Mouse (Mus musculus) stomach, postnatal 0 days (tissue): Measurements from ENCODE around the gene Sfxn5. TPM values are rescaled to one million over a fixed set of nuclear protein-coding genes. Genes with fewer than 3 reads are reported as not detected.
A peak's percentile ranks its signal among the peaks of the same experiment; 100 is the strongest.

Experiments used
- ATAC-seq: fragments of 200-750 bp; cut with Nextera tagmentation; 2 replicates; pipeline ENCODE4 v1.8.0; 2017; ENCODE audit not compliant: low FRiP score, low TSS enrichment
- DNase-seq: peaks from one replicate; pipeline ENCODE4 v3.0.0-alpha.2; 2016; ENCODE audit warnings: low spot score
- H3K27ac ChIP-seq: fragments of 300-500 bp; sonication (generic); replicated peaks from 2 replicates; pipeline ENCODE4 v1.5.1; 2014; ENCODE audit warnings: mild to moderate bottlenecking, control low read depth
- H3K27me3 ChIP-seq: fragments of 300-500 bp; sonication (generic); 2 replicates; pipeline ENCODE4 v1.6.1; 2014; ENCODE audit warnings: low read length; ENCODE audit not compliant: control insufficient read depth, insufficient read depth
- H3K36me3 ChIP-seq: fragments of 300-500 bp; sonication (generic); 2 replicates; pipeline ENCODE4 v1.6.1; 2014; ENCODE audit warnings: low read length, mixed read lengths; ENCODE audit not compliant: control insufficient read depth, insufficient read depth
- H3K4me1 ChIP-seq: fragments of 300-500 bp; sonication (generic); replicated peaks from 2 replicates; pipeline ENCODE4 v1.6.1; 2014; ENCODE audit warnings: antibody characterized with exemption; ENCODE audit not compliant: control insufficient read depth, insufficient read depth
- H3K4me2 ChIP-seq: fragments of 300-500 bp; sonication (generic); replicated peaks from 2 replicates; pipeline ENCODE4 v1.6.1; 2014; ENCODE audit warnings: low read depth, mild to moderate bottlenecking, control low read depth, moderate library complexity
- H3K4me3 ChIP-seq: fragments of 300-500 bp; sonication (generic); 2 replicates; pipeline ENCODE4 v1.5.1; 2014; ENCODE audit warnings: low read depth, low read length, control low read depth
- H3K9ac ChIP-seq: fragments of 300-500 bp; sonication (generic); 2 replicates; pipeline ENCODE4 v1.6.1; 2014; ENCODE audit warnings: mild to moderate bottlenecking, low read length, control low read depth, mixed read lengths
- H3K9me3 ChIP-seq: fragments of 300-500 bp; sonication (generic); 2 replicates; pipeline ENCODE4 v1.6.1; 2016; ENCODE audit warnings: low read length; ENCODE audit not compliant: control insufficient read depth
- CTCF ChIP-seq: IDR thresholded peaks from 2 replicates; pipeline ENCODE4 v1.5.1; 2016; ENCODE audit warnings: antibody characterized with exemption, low read depth, mild to moderate bottlenecking, moderate library complexity
- EP300 ChIP-seq: optimal IDR thresholded peaks from 2 replicates; pipeline ENCODE3; 2016; ENCODE audit warnings: antibody characterized with exemption
- WGBS: fragments of 180-500 bp; shearing (Covaris S2); extraction: QIAGEN DNeasy Blood & Tissue Kit; methylation state at CpG from one replicate; pipeline ENCODE4 v1.1.7; 2014; 5-methylcytosine and 5-hydroxymethylcytosine counted together
- polyA plus RNA-seq: library from polyadenylated mRNA; unstranded; fragments of >200 nt; fragmentation: Nextera tagmentation; extraction: Ambion mirVana; gene quantifications from 2 replicates; pipeline ENCODE4 v1.2.1, GENCODE M21; 2015

Sfxn5 gene
- polyA plus RNA-seq, 1 experiment from 2014 or later: 8.4 TPM

DNA sequence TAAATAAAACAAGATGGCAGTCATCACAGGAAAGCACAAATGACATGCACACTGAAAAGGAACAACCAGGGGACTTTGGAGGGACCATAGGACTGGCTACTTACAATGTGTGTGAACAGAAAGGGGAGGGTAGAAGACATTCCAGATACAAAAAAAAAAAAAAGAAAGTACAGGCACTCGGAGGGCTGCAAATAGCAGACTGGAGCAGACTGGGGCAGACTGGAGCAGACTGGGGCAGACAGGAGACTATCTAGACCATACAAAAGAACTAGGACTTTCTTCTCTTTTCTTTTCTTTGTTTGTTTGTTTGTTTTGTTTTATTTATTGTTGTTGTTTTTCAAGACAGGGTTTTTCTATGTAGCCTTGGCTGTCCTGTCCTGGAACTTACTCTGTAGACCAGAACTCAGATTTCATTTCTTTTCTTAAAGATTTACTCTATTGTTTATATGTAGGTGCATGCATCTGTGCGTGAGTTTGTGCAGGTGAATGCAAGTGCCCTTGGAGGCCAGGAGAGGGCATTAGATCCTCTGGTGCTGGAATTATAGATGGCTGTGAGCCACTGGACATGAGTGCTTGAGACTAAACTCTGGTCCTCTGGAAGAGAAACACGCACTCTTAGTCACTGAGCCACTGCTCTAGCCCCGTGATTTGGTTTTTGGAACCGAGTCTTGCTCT lies 30.1 kb upstream of the Sfxn5 start:
- no peak overlapping the region for H3K4me2 ChIP-seq
- H3K4me3 ChIP-seq: no peak overlapping the region
- no peak for ATAC-seq
- WGBS: 93% methylated on average over 5 of the region's 5 CpGs
- H3K27me3 ChIP-seq: no peaks in the 10 kb centered on the region
- H3K36me3 ChIP-seq: no peaks in the 10 kb centered on the region
- no peaks in the 10 kb centered on the region; the same call in 1 of the 2 replicates for H3K4me1 ChIP-seq
- no peak overlapping the region for H3K27ac ChIP-seq
- no peaks in the 10 kb centered on the region for H3K9me3 ChIP-seq
- no peak overlapping the region for H3K9ac ChIP-seq
- no peak for DNase-seq
- TF ChIP-seq EP300 (no peak), CTCF (peak; percentile 28)

DNA sequence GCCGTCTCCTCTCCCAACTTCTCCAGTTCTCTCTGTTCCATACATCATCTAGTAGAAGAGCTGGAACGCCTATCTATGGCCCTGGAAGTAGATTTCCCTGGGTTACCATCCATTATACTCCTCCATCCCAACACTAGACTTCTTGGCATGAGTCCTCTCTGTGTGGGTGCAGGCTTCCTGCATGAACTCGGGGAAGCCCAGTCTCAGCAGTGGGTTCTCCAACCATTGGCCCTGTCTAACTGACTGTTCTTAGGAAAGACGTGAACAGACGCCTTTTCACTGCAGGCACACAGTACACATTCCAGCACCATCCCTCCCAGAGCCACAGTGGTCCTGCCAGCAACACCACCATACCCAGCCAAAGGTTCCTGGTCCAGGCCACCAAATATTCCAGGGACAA lies 29.4 kb upstream of the Sfxn5 start:
- no peak overlapping the region for H3K9ac ChIP-seq
- no peak overlapping the region for H3K27ac ChIP-seq
- H3K4me2 ChIP-seq: no peak overlapping the region
- H3K4me1 ChIP-seq: no peaks in the 10 kb centered on the region; the same call in 1 of the 2 replicates
- TF ChIP-seq EP300: no peak
- no peak for TF ChIP-seq CTCF
- 80% methylated on average over 5 of the region's 5 CpGs for WGBS
- DNase-seq (no peak), ATAC-seq (no peak)
- no peak overlapping the region for H3K4me3 ChIP-seq
- no peaks in the 10 kb centered on the region for H3K36me3 ChIP-seq
- H3K9me3 ChIP-seq: no peaks in the 10 kb centered on the region
- H3K27me3 ChIP-seq: no peaks in the 10 kb centered on the region

DNA sequence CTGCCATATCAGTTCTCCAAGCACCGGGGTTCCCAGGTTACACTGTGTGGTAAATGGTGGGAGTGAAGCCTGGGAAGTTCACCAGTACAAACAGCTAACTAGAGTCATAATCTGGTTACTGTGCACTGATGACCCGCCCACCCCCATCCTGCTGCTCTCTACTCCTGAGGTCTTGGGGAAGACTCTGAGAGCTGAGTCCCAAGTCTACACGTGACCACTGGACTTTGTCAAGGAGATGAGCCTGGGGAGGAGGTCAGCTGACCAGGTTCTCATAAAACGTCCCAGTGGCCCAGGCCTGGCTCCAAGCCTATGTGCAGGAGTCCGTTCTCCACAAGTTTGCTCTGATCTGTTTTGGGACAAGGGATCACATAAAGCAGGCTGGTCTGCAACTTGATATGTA lies 27.1 kb upstream of the Sfxn5 start:
- no peak for TF ChIP-seq CTCF
- no peak overlapping the region for H3K4me2 ChIP-seq

DNA sequence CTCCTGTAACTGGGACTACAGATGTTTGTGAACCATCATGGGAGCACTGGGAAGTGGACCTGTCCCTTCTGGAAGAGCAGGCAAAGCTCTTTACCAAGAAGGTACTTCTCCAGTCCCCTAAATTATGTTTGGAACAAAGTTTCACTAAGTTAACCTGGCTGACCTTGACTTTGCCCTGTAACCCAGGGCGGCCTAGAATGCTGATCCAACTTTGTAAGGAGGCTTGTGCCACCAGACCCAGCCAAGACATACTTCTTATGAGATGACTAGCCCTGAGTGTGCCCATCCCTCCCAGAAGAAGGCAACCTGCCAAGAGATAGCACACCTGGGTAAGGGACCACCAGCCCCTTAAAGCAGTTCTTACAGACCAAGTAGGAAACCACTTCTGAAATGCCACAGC lies 25.7 kb upstream of the Sfxn5 start:
- DNase-seq (no peak), ATAC-seq (no peak)
- Histone ChIP-seq H3K27ac (no peak overlapping the region), H3K9ac (no peak overlapping the region), H3K36me3 (no peaks in the 10 kb centered on the region), H3K4me1 (no peaks in the 10 kb centered on the region), H3K27me3 (no peaks in the 10 kb centered on the region), H3K4me2 (no peak overlapping the region), H3K4me3 (no peak overlapping the region), H3K9me3 (no peaks in the 10 kb centered on the region)
- 85% methylated on average over 1 of the region's 1 CpGs for WGBS
- TF ChIP-seq EP300 (no peak), CTCF (no peak)

More for the DNA sequence above, 27.1 kb upstream of the Sfxn5 start:
- DNase-seq: no peak
- 85% methylated on average over 5 of the region's 5 CpGs for WGBS
- H3K27me3 ChIP-seq: no peaks in the 10 kb centered on the region
- H3K4me3 ChIP-seq: no peak overlapping the region
- H3K4me1 ChIP-seq: no peaks in the 10 kb centered on the region
- H3K27ac ChIP-seq: no peak overlapping the region
- no peaks in the 10 kb centered on the region for H3K36me3 ChIP-seq
- no peaks in the 10 kb centered on the region for H3K9me3 ChIP-seq
- H3K9ac ChIP-seq: no peak overlapping the region
- ATAC-seq: no peak

DNA sequence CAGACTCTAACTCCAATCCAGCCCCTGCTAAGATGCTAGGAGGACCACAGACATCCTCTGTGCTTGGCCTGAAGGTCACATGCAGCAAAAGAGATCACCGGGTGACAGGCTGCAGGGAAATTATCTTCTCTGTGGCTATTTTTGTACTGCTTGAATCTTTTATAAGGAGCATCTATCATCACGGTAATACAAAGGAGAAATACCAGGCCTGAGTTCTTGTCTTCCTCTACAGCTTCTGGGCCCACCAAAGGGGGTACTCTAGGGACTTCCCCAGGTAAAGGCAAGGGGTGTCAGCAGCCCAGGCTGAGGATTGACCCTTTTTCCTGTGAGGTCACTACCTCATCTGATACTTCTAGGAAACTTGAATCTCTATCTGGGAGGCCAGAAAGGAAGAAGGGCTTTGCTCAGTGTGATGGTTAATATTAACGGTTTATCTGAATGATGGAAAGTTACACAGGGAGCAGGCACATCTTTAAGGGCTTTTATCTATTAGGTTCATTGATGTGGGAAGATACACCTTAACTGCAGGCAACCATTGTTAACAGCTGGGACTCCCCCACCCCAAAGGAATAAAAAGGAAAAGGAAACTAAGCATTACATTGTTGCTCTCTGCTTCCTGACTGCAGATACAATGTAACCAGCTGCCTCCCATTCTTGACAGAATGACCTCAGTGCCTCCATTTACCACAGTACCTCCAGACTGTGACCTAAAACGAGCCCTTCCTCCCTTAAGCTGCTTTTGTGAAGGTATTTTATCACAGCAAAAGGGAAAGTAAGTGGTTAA lies 23.7 kb upstream of the Sfxn5 start:
- 62% methylated on average over 4 of the region's 4 CpGs for WGBS
- no peak for DNase-seq
- Histone ChIP-seq H3K36me3 (no peaks in the 10 kb centered on the region), H3K4me1 (no peaks in the 10 kb centered on the region), H3K4me2 (no peak overlapping the region), H3K27me3 (no peaks in the 10 kb centered on the region), H3K4me3 (no peak overlapping the region), H3K9me3 (no peaks in the 10 kb centered on the region), H3K9ac (no peak overlapping the region), H3K27ac (no peak overlapping the region)
- ATAC-seq: no peak
- TF ChIP-seq CTCF (no peak), EP300 (no peak)

DNA sequence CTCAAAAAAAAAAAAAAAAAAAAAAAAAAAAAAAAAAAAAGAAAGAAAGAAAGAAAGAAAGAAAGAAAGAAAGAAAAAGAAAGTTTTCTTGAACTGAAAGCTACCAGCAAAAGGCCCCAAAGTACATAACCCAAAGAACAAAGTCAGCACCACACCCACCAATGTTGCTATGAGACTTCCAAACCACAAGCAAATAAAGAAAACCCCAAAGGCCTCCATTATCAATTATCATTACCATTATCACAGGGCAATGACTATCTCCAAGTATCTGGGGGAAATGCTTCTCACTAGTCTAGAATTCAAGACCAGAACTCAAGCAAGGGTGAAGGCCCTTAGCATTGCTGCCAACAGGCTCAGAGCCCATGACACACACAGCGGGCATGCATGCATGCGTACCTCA lies 22.5 kb upstream of the Sfxn5 start:
- Histone ChIP-seq H3K4me3 (no peak overlapping the region), H3K9me3 (no peaks in the 10 kb centered on the region), H3K4me1 (no peaks in the 10 kb centered on the region), H3K27ac (no peak overlapping the region), H3K36me3 (no peaks in the 10 kb centered on the region), H3K9ac (no peak overlapping the region), H3K27me3 (no peaks in the 10 kb centered on the region), H3K4me2 (no peak overlapping the region)
- ATAC-seq (no peak), DNase-seq (no peak)
- 96% methylated on average over 2 of the region's 2 CpGs for WGBS
- no peak for TF ChIP-seq EP300
- TF ChIP-seq CTCF: no peak
